Mouse (Mus musculus): ENCODE measurements around the gene Epb41l2.

- TF ChIP-seq MYOD1 (IDR thresholded peaks at IDR 0.05; ENCODE audit: control insufficient read depth, insufficient read length, low read depth) (no peak), CTCF (IDR thresholded peaks at IDR 0.05; ENCODE audit: control insufficient read depth, insufficient read depth, insufficient read length) (no peak), USF1 (IDR thresholded peaks at IDR 0.05; ENCODE audit: low read depth) (no peak)
Measured at GRCm38 (mm10) chr10:25441405-25441804, 81.8 kb downstream of the Epb41l2 start.

Data from C2C12 (cell line).